Mouse (Mus musculus): Measurements from ENCODE around the gene Incenp. TPM values are rescaled to one million over a fixed set of nuclear protein-coding genes. Genes with fewer than 3 reads are reported as not detected.
A peak's percentile ranks its signal among the peaks of the same experiment; 100 is the strongest.
"Not testable (repeated sequence)": the region's sequence is repeated elsewhere in the genome, so short reads cannot be mapped to it uniquely, and the experiment has no call there.

The Incenp gene
- polyA plus RNA-seq, 1 experiment from 2014 or later, result 63.8 TPM

DNA sequence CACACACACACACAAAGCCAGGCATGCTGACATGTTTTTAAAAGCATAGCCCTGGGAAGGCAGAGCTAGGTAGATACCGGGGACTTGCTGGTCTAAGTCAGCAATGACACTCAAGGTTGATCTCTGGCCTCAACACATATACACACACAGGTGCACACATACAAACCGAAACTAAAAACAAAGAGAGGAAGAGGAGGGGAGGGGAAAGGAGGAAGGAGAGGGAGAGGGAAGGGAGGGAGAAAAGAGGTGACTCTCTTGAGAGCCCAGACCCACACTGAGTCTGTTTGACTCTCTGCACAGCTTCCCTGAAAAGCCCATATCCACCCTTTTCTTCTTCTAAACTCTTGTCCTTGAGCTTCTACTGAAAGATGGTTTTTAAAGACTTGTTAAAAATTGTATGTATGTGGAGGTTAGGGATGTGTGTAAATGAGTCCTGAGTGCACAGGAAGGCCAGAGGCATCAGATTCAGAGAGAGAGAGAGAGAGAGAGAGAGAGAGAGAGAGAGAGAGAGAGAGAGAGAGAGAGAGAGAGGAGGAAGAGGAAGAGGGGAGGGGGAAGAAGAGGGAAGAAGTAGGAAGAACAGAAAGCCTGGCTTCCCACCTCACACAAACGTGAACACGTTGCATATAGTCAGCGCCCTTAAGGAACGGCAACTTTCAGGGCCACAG, 38.9 kb upstream of the Incenp start:
- H3K36me3 ChIP-seq (ENCODE audit: control insufficient read depth, insufficient read depth, low read length), result no peaks in the 10 kb centered on the region
- H3K4me1 ChIP-seq (ENCODE audit: control insufficient read depth, insufficient read depth, low read length), result peaks cover 6% of the 10 kb centered on the region; the same call in 1 of the 2 replicates
- H3K27me3 ChIP-seq (replicated peaks; ENCODE audit: control insufficient read depth, insufficient read depth, low read length), result no peaks in the 10 kb centered on the region
- no peaks in the 10 kb centered on the region for H3K9me3 ChIP-seq (ENCODE audit: control insufficient read depth, low read length)
- H3K4me3 ChIP-seq (ENCODE audit: low read length), result no peak overlapping the region
- no peak overlapping the region for H3K9ac ChIP-seq (ENCODE audit: low read depth, low read length)
- H3K27ac ChIP-seq (ENCODE audit: low read length), result peak overlapping the region; percentile 33; the same call in 1 of the 2 replicates
- 66% methylated on average over 6 of the region's 6 CpGs for WGBS
- ATAC-seq, result no peak
- no peak overlapping the region for H3K4me2 ChIP-seq (ENCODE audit: low read depth, low read length)

DNA sequence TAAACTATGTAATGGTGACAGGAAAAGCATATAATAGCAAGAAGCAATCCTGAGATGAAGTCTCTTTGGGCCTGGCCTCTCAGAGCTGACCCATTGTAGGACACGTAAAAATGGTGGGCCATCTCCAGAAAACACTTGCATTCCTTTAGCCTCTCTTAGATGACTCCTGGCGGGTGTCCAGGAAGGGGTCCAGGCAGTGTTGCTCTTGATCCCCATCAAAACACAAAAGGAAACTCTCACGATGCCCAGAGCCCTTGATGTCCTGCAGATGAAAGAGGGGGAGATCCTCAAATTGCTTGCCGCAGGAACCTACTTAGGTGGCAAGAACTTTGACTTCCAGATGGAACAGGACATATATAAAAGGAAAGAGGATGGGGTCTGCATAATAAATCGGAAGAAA, 38.1 kb upstream of the Incenp start:
- H3K27me3 ChIP-seq (replicated peaks; ENCODE audit: control insufficient read depth, insufficient read depth, low read length), result no peaks in the 10 kb centered on the region
- no peaks in the 10 kb centered on the region for H3K9me3 ChIP-seq (ENCODE audit: control insufficient read depth, low read length)
- no peak overlapping the region for H3K4me2 ChIP-seq (ENCODE audit: low read depth, low read length)
- WGBS, result 65% methylated on average over 5 of the region's 5 CpGs
- peaks cover 6% of the 10 kb centered on the region; the same call in 1 of the 2 replicates for H3K4me1 ChIP-seq (ENCODE audit: control insufficient read depth, insufficient read depth, low read length)
- no peak overlapping the region for H3K9ac ChIP-seq (ENCODE audit: low read depth, low read length)
- no peaks in the 10 kb centered on the region for H3K36me3 ChIP-seq (ENCODE audit: control insufficient read depth, insufficient read depth, low read length)
- H3K4me3 ChIP-seq (ENCODE audit: low read length), result no peak overlapping the region
- ATAC-seq, result no peak
- H3K27ac ChIP-seq (ENCODE audit: low read length), result no peak overlapping the region

DNA sequence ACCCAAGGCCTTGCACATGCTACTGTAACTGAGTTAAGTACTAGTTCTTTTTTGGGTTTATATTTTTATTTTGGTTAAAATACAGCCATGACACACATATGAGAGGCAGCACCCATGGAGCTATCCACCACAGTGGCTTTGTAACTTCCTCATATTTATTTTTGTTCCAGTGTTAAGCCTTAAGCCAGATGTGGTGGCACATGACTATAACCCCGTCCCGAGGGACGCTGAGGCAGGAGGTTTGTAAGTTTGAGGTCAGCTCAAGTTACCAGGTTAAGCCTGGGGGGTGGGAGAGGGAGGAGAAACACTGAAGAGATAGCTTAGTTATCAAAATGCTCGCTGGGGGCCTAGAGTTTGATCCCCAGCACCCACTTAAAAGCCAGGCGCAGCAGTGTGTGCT, 37.2 kb upstream of the Incenp start:
- Histone ChIP-seq H3K27ac (ENCODE audit: low read length) (no peak overlapping the region), H3K4me1 (ENCODE audit: control insufficient read depth, insufficient read depth, low read length) (peaks cover 6% of the 10 kb centered on the region; the same call in 1 of the 2 replicates), H3K9me3 (ENCODE audit: control insufficient read depth, low read length) (no peaks in the 10 kb centered on the region), H3K4me2 (ENCODE audit: low read depth, low read length) (no peak overlapping the region), H3K9ac (ENCODE audit: low read depth, low read length) (no peak overlapping the region), H3K27me3 (replicated peaks; ENCODE audit: control insufficient read depth, insufficient read depth, low read length) (no peaks in the 10 kb centered on the region), H3K4me3 (ENCODE audit: low read length) (no peak overlapping the region), H3K36me3 (ENCODE audit: control insufficient read depth, insufficient read depth, low read length) (no peaks in the 10 kb centered on the region)
- ATAC-seq, result no peak
- 74% methylated on average over 5 of the region's 5 CpGs for WGBS

DNA sequence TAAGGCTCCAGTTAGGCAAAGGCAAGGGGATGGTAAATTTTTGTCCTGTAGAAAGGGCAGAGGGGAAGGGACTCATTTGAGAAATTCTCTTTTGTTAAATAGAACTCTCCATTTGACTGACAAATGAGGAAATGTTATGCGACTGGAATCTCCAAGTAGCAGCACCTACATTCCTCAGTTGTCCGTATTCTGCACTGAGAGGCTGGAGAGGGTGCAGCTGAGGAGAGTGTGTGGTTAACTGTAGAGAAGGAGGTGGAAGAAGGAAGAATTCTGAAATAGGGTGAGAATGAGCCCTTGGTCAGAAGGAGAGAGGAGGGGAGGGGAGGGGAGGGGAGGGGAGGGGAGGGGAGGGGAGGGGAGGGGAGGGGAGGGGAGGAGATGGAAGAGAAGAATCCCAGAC, 34.6 kb upstream of the Incenp start:
- WGBS, result 60% methylated on average over 2 of the region's 2 CpGs

DNA sequence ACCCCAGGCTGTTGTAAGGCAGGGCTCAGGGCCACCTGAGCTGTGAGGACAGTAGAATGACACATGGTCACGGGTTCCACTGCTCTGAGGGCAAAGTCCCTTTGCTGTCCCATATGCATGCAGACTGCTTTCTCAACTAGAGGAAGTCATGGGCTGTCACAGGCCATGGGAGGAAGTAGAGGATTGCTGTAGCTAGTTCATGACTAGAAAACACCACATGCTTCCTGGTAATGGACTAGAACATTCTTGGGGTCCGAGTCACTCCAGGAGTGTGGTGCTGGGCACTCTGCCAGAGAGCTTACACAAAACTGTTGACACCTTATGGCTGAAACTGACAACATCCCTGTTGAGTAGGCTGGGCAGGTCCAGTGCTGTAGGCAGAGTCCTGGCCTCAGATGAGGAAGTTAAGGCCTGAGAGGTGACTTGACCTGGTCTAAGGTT, 31.8 kb upstream of the Incenp start:
- not testable (repeated sequence) for H3K27me3 ChIP-seq (replicated peaks; ENCODE audit: control insufficient read depth, insufficient read depth, low read length)
- WGBS, result 62% methylated on average over 2 of the region's 2 CpGs

More for the DNA sequence above, 34.6 kb upstream of the Incenp start:
- no peak overlapping the region for H3K4me2 ChIP-seq (ENCODE audit: low read depth, low read length)
- H3K27ac ChIP-seq (ENCODE audit: low read length), result no peak overlapping the region
- no peak overlapping the region for H3K9ac ChIP-seq (ENCODE audit: low read depth, low read length)
- no peaks in the 10 kb centered on the region for H3K9me3 ChIP-seq (ENCODE audit: control insufficient read depth, low read length)
- no peak overlapping the region for H3K4me3 ChIP-seq (ENCODE audit: low read length)
- H3K4me1 ChIP-seq (ENCODE audit: control insufficient read depth, insufficient read depth, low read length), result peaks cover 5% of the 10 kb centered on the region; the same call in 1 of the 2 replicates
- ATAC-seq, result no peak
- H3K27me3 ChIP-seq (replicated peaks; ENCODE audit: control insufficient read depth, insufficient read depth, low read length), result no peaks in the 10 kb centered on the region
- H3K36me3 ChIP-seq (ENCODE audit: control insufficient read depth, insufficient read depth, low read length), result no peaks in the 10 kb centered on the region

DNA sequence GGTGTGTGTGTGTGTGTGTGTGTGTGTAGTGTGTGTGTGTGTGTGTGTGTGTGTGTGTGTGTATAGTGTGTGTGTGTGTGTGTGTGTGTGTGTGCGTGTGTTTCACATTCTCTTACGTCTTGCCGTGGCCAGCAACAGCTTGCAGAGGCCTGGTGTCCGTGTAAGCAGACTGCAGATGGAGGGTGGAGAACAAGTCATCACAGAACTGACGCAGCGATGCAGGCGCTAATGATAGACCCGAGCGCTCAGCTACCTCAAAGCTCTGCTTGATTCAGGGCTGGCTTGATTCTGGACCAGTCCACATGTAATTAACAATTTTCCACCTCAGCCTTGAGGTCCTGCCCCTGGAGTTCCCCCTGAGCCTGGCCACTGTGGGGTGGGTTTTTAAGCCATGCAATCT, 28.7 kb upstream of the Incenp start:
- ATAC-seq, result no peak
- Histone ChIP-seq H3K27ac (ENCODE audit: low read length) (no peak overlapping the region), H3K4me1 (ENCODE audit: control insufficient read depth, insufficient read depth, low read length) (peaks cover 9% of the 10 kb centered on the region; the same call in 1 of the 2 replicates), H3K36me3 (ENCODE audit: control insufficient read depth, insufficient read depth, low read length) (no peaks in the 10 kb centered on the region), H3K9ac (ENCODE audit: low read depth, low read length) (no peak overlapping the region), H3K4me2 (ENCODE audit: low read depth, low read length) (no peak overlapping the region), H3K9me3 (ENCODE audit: control insufficient read depth, low read length) (no peaks in the 10 kb centered on the region), H3K4me3 (ENCODE audit: low read length) (no peak overlapping the region), H3K27me3 (replicated peaks; ENCODE audit: control insufficient read depth, insufficient read depth, low read length) (no peaks in the 10 kb centered on the region)
- 67% methylated on average over 9 of the region's 9 CpGs for WGBS

More for the DNA sequence above, 31.8 kb upstream of the Incenp start:
- peak; percentile 80 for ATAC-seq
- H3K4me1 ChIP-seq (ENCODE audit: control insufficient read depth, insufficient read depth, low read length); H3K4me3 ChIP-seq (ENCODE audit: low read length); H3K9ac ChIP-seq (ENCODE audit: low read depth, low read length); H3K36me3 ChIP-seq (ENCODE audit: control insufficient read depth, insufficient read depth, low read length); H3K4me2 ChIP-seq (ENCODE audit: low read depth, low read length); H3K9me3 ChIP-seq (ENCODE audit: control insufficient read depth, low read length); H3K27ac ChIP-seq (ENCODE audit: low read length): not testable (repeated sequence)

DNA sequence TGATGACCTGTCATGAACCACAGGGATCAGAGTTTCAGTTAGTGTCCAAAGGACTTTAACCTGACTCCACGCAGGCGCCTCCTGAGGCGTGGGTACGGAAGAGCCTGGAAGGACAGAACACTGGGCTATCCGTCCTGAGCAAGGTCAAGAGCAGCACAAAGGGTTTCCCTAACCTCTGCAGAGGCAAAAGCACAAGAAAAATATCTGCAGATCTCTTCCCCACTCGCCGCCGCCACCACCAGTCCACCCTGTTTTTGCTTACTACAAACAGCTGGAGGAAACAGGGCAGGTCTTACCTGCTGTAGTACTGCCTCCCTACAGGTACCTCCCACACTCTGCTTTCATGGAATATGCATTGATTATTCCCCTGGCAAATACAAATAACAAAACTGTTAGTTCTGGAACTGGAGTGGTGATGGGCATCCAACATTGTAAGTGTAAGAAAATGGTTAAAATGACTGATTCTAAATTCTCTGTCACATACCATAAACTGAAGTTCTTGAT, 25.5 kb upstream of the Incenp start:
- Histone ChIP-seq H3K27ac (ENCODE audit: low read length) (peak overlapping the region; percentile 13; the same call in 1 of the 2 replicates), H3K4me3 (ENCODE audit: low read length) (no peak overlapping the region), H3K4me1 (ENCODE audit: control insufficient read depth, insufficient read depth, low read length) (peaks cover 10% of the 10 kb centered on the region; the same call in 1 of the 2 replicates), H3K4me2 (ENCODE audit: low read depth, low read length) (no peak overlapping the region), H3K9me3 (ENCODE audit: control insufficient read depth, low read length) (no peaks in the 10 kb centered on the region), H3K9ac (ENCODE audit: low read depth, low read length) (peak overlapping the region; percentile 18), H3K27me3 (replicated peaks; ENCODE audit: control insufficient read depth, insufficient read depth, low read length) (no peaks in the 10 kb centered on the region), H3K36me3 (ENCODE audit: control insufficient read depth, insufficient read depth, low read length) (no peaks in the 10 kb centered on the region)
- peak; percentile 17; the same call in 1 of the 2 replicates for ATAC-seq
- 64% methylated on average over 8 of the region's 8 CpGs for WGBS

DNA sequence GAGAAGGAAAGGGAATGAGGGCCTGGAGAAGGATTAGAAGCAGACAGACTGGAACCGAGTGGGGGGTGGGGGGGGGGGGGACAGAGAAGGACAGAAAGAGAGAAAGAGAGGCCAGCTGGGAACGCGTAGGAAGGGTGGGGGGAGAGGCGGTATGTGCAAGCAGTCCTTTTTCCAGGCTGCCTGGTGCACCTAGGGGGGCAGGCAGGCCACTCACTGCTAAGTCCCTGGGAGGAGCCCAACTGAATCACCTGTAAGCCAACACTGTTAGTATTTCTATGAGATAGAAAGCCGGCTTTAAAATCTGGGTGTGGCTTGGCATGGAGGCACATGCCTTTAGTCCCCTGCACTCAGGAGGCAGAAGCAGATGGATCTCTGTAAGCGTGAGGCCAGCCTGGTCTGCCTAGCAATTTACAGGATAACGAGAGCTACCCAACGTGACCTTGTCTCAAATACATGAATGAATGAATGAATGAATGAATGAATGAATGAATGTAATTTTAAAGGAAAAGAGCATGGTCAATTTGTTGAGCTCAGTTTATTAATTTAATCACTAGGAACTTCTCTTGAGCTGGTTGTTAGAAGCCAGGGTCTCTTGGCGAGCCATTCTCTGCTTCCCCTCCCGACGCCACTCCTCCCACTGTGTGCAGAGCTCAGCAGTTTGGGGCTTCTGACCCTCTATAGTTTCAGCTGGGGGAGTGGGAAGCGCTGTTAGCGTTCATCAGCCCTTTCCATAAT, 24.9 kb upstream of the Incenp start:
- Histone ChIP-seq H3K27ac (ENCODE audit: low read length) (peak overlapping the region; percentile 13; the same call in 1 of the 2 replicates), H3K36me3 (ENCODE audit: control insufficient read depth, insufficient read depth, low read length) (no peaks in the 10 kb centered on the region), H3K4me1 (ENCODE audit: control insufficient read depth, insufficient read depth, low read length) (peaks cover 10% of the 10 kb centered on the region; the same call in 1 of the 2 replicates), H3K27me3 (replicated peaks; ENCODE audit: control insufficient read depth, insufficient read depth, low read length) (no peaks in the 10 kb centered on the region), H3K9me3 (ENCODE audit: control insufficient read depth, low read length) (no peaks in the 10 kb centered on the region), H3K4me2 (ENCODE audit: low read depth, low read length) (no peak overlapping the region), H3K9ac (ENCODE audit: low read depth, low read length) (peak overlapping the region; percentile 18; the same call in 1 of the 2 replicates), H3K4me3 (ENCODE audit: low read length) (no peak overlapping the region)
- WGBS, result 42% methylated on average over 13 of the region's 13 CpGs
- peak; percentile 59 for ATAC-seq

DNA sequence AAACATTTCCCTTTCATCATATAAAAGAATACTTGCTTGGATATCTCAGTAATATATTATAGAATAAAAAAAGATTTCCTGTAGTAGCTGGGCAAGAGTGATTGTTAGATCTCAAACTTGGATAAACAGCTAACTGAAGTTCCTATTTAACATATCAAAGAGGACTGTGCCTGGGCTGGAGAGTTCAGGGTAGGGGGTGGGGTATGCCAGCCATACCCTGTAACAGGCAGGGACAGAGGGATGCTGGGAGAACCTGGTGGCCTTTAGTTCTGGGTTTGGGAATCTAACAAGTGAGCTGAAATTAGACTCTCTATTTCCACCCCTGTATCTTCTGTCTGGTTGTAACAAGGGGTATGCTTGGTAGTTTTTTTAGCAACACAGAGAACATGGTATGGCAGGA, 23.7 kb upstream of the Incenp start:
- Histone ChIP-seq H3K27ac (ENCODE audit: low read length) (no peak overlapping the region), H3K4me1 (ENCODE audit: control insufficient read depth, insufficient read depth, low read length) (peaks cover 10% of the 10 kb centered on the region; the same call in 1 of the 2 replicates), H3K9me3 (ENCODE audit: control insufficient read depth, low read length) (no peaks in the 10 kb centered on the region), H3K4me3 (ENCODE audit: low read length) (no peak overlapping the region), H3K4me2 (ENCODE audit: low read depth, low read length) (no peak overlapping the region), H3K9ac (ENCODE audit: low read depth, low read length) (no peak overlapping the region), H3K36me3 (ENCODE audit: control insufficient read depth, insufficient read depth, low read length) (no peaks in the 10 kb centered on the region), H3K27me3 (replicated peaks; ENCODE audit: control insufficient read depth, insufficient read depth, low read length) (no peaks in the 10 kb centered on the region)
- ATAC-seq, result no peak
